Mouse (Mus musculus) thymus, adult 18-20 months (tissue): Measurements from ENCODE around the gene Sipa1l3.

Source experiments
- DNase-seq, 2 experiments: peaks; one replicate each; pipeline ENCODE4 v3.0.0; 2022; ENCODE audit warnings: mixed read lengths in 2 of 2

Gene Sipa1l3

GRCm38 (mm10) chr7:29367166-29368003 is 151.1 kb downstream of the Sipa1l3 start:
- no peak for DNase-seq

GRCm38 (mm10) chr7:29364052-29364451 is 154.4 kb downstream of the Sipa1l3 start:
- no peak for DNase-seq

DNA sequence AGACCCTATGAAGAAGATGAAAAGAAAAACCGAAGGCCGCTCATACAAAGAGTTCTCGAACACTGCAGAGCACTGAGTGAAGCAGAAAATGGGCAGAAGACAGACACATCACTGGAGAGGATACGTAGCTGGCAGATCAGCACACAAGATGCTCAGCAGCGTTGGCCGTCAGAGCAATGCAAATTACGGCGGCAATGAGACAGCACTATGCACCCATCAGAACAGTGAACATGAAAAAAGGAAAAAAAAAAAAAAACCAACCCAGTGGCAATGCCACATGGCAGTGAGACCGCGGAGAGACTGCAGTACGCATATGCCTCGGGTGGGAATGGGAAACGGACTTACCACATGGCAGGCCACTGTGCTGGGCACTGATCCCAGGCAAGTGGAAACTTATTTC is 156.9 kb downstream of the Sipa1l3 start:
- no peak for DNase-seq

- no peak for DNase-seq
Measured at GRCm38 (mm10) chr7:29355406-29355805, 163.0 kb downstream of the Sipa1l3 start.

GRCm38 (mm10) chr7:29354161-29354560 is 164.3 kb downstream of the Sipa1l3 start:
- DNase-seq, result no peak

DNA sequence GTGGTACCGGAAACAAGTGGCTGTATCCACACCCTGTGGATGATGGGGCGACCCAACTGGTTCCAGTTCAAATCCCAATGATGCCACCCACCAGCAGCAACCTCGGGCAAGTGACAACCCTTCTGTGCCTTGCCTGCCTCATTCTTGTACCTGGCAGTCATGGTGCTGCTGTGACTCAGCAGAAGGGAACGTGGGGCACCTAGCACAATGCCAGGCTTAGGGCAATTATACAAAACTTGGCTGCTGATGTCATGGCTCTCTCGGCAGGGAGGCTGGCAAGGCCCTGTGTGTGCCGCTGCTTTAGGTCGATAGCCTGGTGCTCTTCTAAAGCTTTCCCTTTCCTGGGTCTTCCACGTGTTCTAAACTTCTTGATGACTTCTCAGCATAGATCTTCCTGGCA is 166.2 kb downstream of the Sipa1l3 start:
- no peak for DNase-seq

DNA sequence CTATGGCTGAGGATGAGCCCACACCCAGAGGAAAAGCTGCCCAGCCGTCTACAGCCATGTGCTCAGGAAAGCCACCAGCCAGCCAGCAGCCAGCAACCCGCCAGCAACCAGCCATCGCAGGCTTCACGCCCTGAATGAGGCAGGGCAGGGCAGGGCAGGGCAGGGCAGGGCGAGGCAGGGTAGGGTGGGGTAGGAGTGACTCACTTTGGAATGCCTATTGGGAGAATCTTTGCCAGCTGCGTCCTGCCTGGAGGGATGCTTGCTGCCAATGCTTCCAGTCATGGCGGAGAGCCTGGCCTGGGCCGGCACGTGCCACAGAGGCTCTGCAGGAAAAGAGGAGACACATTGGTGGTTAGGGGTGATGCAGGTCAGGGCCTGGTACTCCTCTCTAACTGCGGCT is 168.0 kb downstream of the Sipa1l3 start:
- no peak for DNase-seq

GRCm38 (mm10) chr7:29346212-29346611 is 172.2 kb downstream of the Sipa1l3 start:
- DNase-seq, result no peak

DNA sequence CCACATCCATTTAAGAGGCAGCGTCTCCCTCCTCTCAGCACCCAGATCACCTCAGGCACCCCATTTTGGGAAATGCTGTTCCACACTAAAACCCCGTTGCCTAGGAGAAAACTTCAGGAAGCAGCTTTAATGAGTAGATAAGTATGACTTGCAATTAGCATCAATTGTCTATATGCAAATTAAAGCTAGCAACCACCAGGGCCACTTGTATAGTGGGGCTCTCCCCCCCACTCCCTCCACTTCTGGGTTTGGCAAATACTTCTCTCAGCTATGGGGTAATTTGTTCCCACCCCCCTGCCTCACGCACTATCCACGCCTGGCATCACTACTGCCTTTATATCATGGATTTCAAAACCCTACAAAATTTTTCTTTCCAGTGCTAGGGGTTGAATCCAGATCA is 172.9 kb downstream of the Sipa1l3 start:
- DNase-seq, result no peak

DNA sequence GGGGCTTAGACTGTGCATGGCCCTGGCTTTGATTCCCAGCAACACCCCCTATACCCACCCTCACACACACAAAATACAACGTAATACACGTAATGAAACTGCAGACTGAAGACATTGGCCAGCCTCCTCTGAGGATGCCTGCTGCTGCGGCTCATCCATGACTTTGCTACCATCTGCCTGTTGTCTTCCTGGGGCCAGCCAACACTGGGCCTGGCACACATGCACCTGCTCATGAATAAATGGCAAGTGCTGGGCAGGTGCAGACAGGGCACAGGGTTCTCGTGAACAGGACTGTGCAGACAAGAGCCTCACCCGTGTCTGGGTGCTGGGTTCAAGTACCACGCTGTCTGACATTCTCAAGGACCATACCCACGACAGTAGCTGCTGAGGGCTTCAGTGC is 174.7 kb downstream of the Sipa1l3 start:
- no peak for DNase-seq

DNA sequence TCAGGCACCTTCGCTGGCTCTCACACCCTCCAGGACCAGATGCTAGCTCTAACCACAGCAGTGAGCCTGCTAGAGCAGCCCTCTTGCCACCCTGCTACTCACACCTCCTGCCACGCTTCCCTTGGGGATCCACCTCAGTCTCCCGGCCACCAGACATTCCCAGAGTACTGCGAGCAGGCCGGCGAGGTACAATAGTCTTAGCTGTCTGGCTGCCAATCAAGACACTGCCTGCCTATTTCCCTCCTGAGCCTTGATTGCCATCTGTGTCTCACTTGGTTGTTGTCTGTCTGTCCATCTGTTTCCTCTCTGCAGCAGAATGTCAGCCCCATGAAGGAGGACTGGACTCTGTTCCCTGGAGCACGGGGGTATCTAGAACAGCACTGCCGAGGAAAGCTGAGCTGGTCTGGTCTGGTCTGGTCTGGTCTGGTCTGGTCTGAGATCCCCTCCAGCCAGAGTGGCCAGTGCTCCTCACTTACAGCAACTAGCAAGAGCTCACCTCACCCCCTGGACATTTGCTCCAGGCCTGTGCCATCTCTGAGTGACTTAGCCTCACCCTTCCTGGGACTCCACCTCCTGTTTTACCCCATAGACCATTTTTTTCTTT is 175.8 kb downstream of the Sipa1l3 start:
- DNase-seq, result no peak

DNA sequence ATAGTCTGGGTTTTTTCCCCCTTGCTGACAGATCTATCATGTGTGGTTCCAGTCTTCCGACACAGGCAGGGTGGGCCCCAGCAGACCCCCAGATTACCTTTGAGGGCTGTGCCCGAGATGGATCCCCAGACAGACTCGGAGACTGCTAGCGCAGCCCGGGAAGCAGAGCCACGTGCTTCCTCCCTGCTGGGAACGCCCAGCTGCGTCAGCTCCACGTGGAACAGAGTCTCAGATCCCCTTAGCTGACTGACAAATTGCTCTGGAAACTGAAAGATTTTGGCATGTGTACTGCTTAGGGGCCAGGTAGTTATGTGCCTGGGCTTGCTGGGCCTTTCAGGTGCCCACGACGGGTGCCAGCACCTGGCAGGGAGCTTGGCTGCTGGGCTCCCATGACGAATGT is 176.7 kb downstream of the Sipa1l3 start:
- no peak for DNase-seq

GRCm38 (mm10) chr7:29340838-29341237 is 177.6 kb downstream of the Sipa1l3 start:
- DNase-seq, result no peak

DNA sequence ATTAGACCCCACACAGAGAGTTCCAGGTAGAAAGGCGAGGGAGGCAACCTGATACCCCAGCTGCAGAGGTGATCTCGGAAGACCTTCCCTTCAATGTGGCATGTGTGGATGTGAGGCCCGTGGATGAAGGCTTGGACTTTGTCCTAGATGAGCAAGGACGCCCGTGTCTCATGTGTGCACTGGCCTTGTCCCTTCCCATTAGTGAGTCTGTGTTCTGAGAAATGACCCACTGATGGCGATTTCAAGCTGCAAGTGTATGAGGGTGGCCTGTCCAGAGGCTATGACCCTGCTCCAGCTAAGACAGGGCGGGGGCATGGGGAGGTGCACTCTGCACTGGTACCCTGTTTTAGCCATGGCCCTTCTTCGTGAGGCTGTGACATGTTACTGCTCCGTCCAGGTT is 178.2 kb downstream of the Sipa1l3 start:
- no peak for DNase-seq

DNA sequence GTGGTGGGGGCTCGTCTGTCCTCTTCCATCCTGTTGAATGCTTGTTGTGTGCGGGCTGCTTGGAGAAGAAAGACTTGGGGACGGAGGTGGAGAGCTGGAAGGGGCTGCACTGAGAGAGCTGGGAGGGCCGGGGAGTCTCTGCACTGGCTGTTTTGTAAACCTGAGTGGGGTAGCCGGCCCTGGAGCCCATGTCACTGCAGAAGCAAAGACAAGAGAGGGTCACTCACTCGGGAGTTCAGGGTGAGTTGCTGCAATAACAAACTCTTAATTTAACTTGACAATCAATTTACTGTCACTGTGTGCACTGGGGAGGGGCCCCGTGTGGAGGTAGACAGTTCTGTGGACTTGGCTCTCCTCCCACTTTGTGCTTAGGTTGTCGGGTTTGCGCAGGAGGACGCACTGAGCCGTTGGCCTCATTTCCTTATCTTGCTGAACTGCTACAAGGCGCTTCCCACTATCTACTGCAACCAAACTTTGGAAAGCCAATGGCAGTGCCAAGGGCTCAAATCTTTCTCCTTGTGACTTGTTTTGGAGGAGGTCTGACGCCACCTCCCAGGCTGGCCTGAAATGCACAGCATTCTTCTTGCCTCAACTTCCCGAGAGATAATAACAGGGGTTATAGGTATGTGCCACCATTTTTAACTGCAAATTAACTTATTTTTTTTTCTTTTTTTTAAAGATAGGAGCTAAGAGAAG is 179.3 kb downstream of the Sipa1l3 start:
- DNase-seq, result no peak

GRCm38 (mm10) chr7:29338351-29338919 is 180.0 kb downstream of the Sipa1l3 start:
- no peak for DNase-seq

- DNase-seq, result no peak
Measured at GRCm38 (mm10) chr7:29337766-29338165, 180.7 kb downstream of the Sipa1l3 start.

GRCm38 (mm10) chr7:29336795-29337319 is 181.6 kb downstream of the Sipa1l3 start:
- DNase-seq, result no peak

GRCm38 (mm10) chr7:29335841-29336671 is 182.4 kb downstream of the Sipa1l3 start:
- DNase-seq, result no peak

DNA sequence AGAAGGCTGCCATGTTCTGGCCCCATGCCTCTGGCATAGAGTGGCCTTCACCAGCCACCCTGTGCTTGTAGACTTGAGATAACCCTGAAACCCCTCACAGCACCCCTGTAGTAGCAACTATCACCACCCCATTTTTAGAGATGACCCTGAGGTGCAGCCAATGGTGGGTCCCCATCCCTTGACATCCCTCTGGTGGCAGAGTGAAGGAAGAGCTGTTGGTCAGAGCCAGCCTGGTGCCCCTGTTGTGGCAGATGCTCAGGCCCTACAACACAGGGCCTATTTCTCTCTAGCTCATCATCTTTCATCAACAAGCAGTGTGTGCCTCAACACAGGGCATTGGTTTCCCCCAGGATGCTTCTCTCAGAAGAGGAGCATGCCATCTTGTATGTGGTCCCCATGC is 183.2 kb downstream of the Sipa1l3 start:
- no peak for DNase-seq

GRCm38 (mm10) chr7:29334156-29334555 is 184.3 kb downstream of the Sipa1l3 start:
- DNase-seq, result no peak

- DNase-seq, result no peak
Measured at GRCm38 (mm10) chr7:29328984-29329383, 189.5 kb downstream of the Sipa1l3 start.
